Mouse (Mus musculus) myocyte (in vitro differentiated cells): ENCODE measurements around the gene Zfp82.

Experiments
- CEBPB ChIP-seq: IDR thresholded peaks from 2 replicates; pipeline ENCODE4 v1.6.1; 2011; ENCODE audit warnings: mild to moderate bottlenecking, moderate library complexity; ENCODE audit not compliant: poor library complexity, insufficient read depth, severe bottlenecking
- E2F4 ChIP-seq: IDR thresholded peaks from one replicate; pipeline ENCODE4 v1.6.1; 2011; ENCODE audit warnings: mild to moderate bottlenecking, control low read depth, moderate library complexity; ENCODE audit not compliant: insufficient read depth
- MAX ChIP-seq: IDR thresholded peaks from one replicate; pipeline ENCODE4 v1.6.1; 2011; ENCODE audit warnings: low read depth, mild to moderate bottlenecking, control low read depth
- MYOD1 ChIP-seq, 3 experiments: IDR thresholded peaks; one replicate each; pipeline ENCODE4 v1.6.1; 2011; ENCODE audit warnings: control low read depth in 2 of 3, low read depth in 2 of 3, mild to moderate bottlenecking in 2 of 3, moderate library complexity in 1 of 3; ENCODE audit not compliant: insufficient read length in 2 of 3, control insufficient read depth in 1 of 3
- MYOG ChIP-seq, 3 experiments: IDR thresholded peaks; one replicate each; pipeline ENCODE4 v1.6.1; 2011; ENCODE audit warnings: control low read depth in 2 of 3, low read depth in 2 of 3, mild to moderate bottlenecking in 2 of 3; ENCODE audit not compliant: insufficient read length in 2 of 3, control insufficient read depth in 1 of 3, insufficient read depth in 1 of 3
- POLR2A ChIP-seq: IDR thresholded peaks from one replicate; pipeline ENCODE4 v1.6.1; 2011; ENCODE audit warnings: low read depth, mild to moderate bottlenecking, control low read depth, moderate library complexity; ENCODE audit not compliant: insufficient read length
- POLR2AphosphoS2 ChIP-seq: IDR thresholded peaks from one replicate; pipeline ENCODE4 v1.6.1; 2011; ENCODE audit warnings: low read depth, control low read depth; ENCODE audit not compliant: insufficient read length
- TCF12 ChIP-seq: IDR thresholded peaks from one replicate; pipeline ENCODE4 v1.6.1; 2011; ENCODE audit warnings: mild to moderate bottlenecking, control low read depth; ENCODE audit not compliant: poor library complexity, insufficient read depth, severe bottlenecking
- TCF3 ChIP-seq: IDR thresholded peaks from one replicate; pipeline ENCODE4 v1.6.1; 2011; ENCODE audit warnings: low read depth, control low read depth; ENCODE audit not compliant: insufficient read length
- USF1 ChIP-seq: IDR thresholded peaks from one replicate; pipeline ENCODE4 v1.6.1; 2011; ENCODE audit warnings: low read depth, mild to moderate bottlenecking, control low read depth, moderate library complexity

GRCm38 (mm10) chr7:30012956-30013363 is 59.7 kb downstream of the Zfp82 start:
- peak; percentile 25 for TF ChIP-seq POLR2AphosphoS2
- TF ChIP-seq MYOG (IDR thresholded peaks at IDR 0.05; ENCODE audit: control insufficient read depth in 1 of 3, insufficient read depth in 1 of 3, insufficient read length in 2 of 3, low read depth in 2 of 3), result no peak
- no peak for TF ChIP-seq USF1
- TF ChIP-seq E2F4, result no peak
- no peak for TF ChIP-seq POLR2A
- no peak for TF ChIP-seq MAX
- TF ChIP-seq TCF12, result no peak
- TF ChIP-seq MYOD1 (IDR thresholded peaks at IDR 0.05; ENCODE audit: control insufficient read depth in 1 of 3, insufficient read length in 2 of 3, low read depth in 2 of 3), result no peak
- no peak for TF ChIP-seq CEBPB
- TF ChIP-seq TCF3, result no peak
